Mouse (Mus musculus): ENCODE results near the gene Gbp5. TPM values are rescaled to one million over a fixed set of nuclear protein-coding genes. Genes with fewer than 3 reads are reported as not detected.

The Gbp5 gene
- polyA plus RNA-seq (2016; fragmentation: Nextera tagmentation; extraction: Ambion mirVana) = 0.17 TPM in 1 of 2 replicates, not detected in the other

GRCm38 (mm10) chr3:142493536-142494061 lies at the start of gene Gbp5:
TSS of gene Gbp5 (plus strand) at chr3:142493978.
- no peaks in the 10 kb centered on the region for H3K27me3 ChIP-seq (replicated peaks)
- ATAC-seq = peak; percentile 44; the same call in 1 of the 2 replicates
- no peak within 1 kb of the TSS for H3K4me3 ChIP-seq
- H3K9ac ChIP-seq = no peak within 1 kb of the TSS
- no peak within 1 kb of the TSS for H3K4me2 ChIP-seq
- no peaks in the 10 kb centered on the region for H3K4me1 ChIP-seq
- no peak within 1 kb of the TSS for H3K27ac ChIP-seq
- no peaks in the 10 kb centered on the region for H3K36me3 ChIP-seq
- WGBS (ENCODE audit: insufficient replicate concordance) = 51% methylated on average over 6 of the region's 6 CpGs
- no peaks in the 10 kb centered on the region for H3K9me3 ChIP-seq (replicated peaks)

- Histone ChIP-seq H3K4me3 (no peak overlapping the region), H3K4me1 (no peaks in the 10 kb centered on the region)
- 60% methylated on average over 7 of the region's 7 CpGs for WGBS (ENCODE audit: insufficient replicate concordance)
Measured at GRCm38 (mm10) chr3:142454198-142454597, 39.6 kb upstream of the Gbp5 start.

GRCm38 (mm10) chr3:142459241-142459640 lies 34.5 kb upstream of the Gbp5 start:
- no peaks in the 10 kb centered on the region for H3K27me3 ChIP-seq (replicated peaks)
- no peak for ATAC-seq
- WGBS (ENCODE audit: insufficient replicate concordance) = 61% methylated on average over 7 of the region's 7 CpGs

More at GRCm38 (mm10) chr3:142454198-142454597, 39.6 kb upstream of the Gbp5 start:
- H3K9ac ChIP-seq = no peak overlapping the region
- no peak overlapping the region for H3K4me2 ChIP-seq
- H3K27ac ChIP-seq = no peak overlapping the region
- no peak for ATAC-seq
- no peaks in the 10 kb centered on the region for H3K36me3 ChIP-seq
- no peaks in the 10 kb centered on the region for H3K9me3 ChIP-seq (replicated peaks)
- no peaks in the 10 kb centered on the region for H3K27me3 ChIP-seq (replicated peaks)

DNA sequence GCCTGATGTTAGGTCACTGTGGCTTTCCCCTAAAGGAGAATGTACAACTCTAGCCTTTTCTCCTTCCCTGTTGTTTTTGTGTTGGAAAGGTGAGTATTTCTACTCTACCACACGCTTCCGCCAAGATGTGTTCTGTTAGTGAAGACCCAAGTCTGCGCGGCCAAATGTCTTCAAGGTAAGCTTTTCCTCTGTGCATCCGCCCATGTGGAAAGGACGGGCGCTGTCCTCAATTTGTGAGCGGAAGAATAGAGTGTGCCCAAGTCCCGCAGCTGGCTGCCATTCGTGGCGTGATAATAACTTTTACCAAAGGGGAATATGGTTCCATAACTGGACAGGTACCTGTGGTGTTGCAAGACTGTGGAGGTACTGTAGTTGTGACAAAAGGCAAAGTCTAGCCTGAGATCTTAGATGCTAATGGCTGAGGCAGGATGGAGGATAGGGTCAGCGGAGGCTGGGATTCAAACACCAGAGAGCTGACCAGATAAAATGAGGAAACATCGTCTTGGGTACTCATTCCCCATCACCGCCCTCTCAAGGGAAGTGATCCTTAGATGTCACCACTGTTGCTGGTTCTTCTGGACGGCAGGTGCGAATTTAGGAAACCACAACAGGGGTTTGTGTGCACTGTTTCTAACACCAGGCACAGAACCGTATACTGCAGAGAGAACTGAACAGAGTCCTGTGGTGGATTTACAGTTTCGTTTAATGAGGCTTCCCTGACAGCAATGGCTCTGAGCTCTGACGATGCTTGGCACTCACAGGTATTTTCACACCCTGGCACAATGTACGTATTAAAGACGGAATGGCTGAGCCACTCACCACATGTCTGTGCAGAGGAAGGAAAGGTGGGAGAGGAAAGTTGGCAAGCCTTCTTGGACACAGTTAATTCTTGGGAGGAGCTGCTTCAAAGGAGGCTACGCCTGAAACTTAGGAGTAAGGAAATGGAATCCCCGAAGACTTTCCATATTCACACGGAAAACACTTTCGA lies 30.7 kb upstream of the Gbp5 start:
- Histone ChIP-seq H3K9me3 (replicated peaks) (no peaks in the 10 kb centered on the region), H3K9ac (no peak overlapping the region), H3K27me3 (replicated peaks) (no peaks in the 10 kb centered on the region), H3K27ac (no peak overlapping the region), H3K4me1 (no peaks in the 10 kb centered on the region), H3K4me2 (no peak overlapping the region), H3K4me3 (no peak overlapping the region), H3K36me3 (no peaks in the 10 kb centered on the region)
- ATAC-seq = no peak
- 79% methylated on average over 25 of the region's 25 CpGs for WGBS (ENCODE audit: insufficient replicate concordance)

More at GRCm38 (mm10) chr3:142459241-142459640, 34.5 kb upstream of the Gbp5 start:
- no peaks in the 10 kb centered on the region for H3K4me1 ChIP-seq
- no peak overlapping the region for H3K4me3 ChIP-seq
- H3K4me2 ChIP-seq = no peak overlapping the region
- no peaks in the 10 kb centered on the region for H3K9me3 ChIP-seq (replicated peaks)
- no peaks in the 10 kb centered on the region for H3K36me3 ChIP-seq
- H3K9ac ChIP-seq = no peak overlapping the region
- no peak overlapping the region for H3K27ac ChIP-seq

DNA sequence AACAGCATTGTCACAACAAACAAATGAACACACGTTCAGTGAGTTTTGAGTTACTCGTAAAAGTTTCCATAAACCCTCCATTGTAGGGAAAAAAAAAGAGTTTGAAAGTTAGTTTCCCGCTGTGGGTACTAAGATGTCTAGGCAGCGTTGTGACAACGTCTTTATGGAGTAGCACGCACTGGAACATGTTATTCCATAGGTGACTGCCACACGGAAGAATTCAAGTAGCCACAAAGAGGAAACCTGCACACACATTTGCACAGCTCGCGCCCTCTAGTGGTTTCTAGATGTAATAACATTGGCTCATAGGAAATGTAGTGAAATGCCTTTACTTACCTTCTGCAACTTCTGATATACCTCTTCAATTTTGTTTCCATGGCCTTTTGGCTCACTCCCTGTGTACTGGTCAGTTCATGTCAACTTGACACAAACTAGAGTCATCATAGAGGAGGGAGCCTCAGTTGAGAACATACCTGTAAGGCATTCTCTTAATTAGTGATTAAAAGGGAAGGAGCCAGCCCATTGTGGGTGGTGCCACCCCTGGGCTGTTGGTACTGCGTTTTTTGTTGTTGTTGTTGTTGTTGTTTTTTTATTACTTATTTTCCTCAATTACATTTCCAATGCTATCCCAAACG lies 19.3 kb upstream of the Gbp5 start:
- Histone ChIP-seq H3K9ac (no peak overlapping the region), H3K4me2 (no peak overlapping the region), H3K27me3 (replicated peaks) (no peaks in the 10 kb centered on the region), H3K27ac (no peak overlapping the region), H3K9me3 (replicated peaks) (no peaks in the 10 kb centered on the region), H3K4me3 (no peak overlapping the region), H3K36me3 (no peaks in the 10 kb centered on the region), H3K4me1 (no peaks in the 10 kb centered on the region)
- ATAC-seq = no peak
- 21% methylated on average over 11 of the region's 11 CpGs for WGBS (ENCODE audit: insufficient replicate concordance)

GRCm38 (mm10) chr3:142475913-142476312 lies 17.9 kb upstream of the Gbp5 start:
- H3K27me3 ChIP-seq (replicated peaks) = no peaks in the 10 kb centered on the region
- no peak overlapping the region for H3K4me3 ChIP-seq
- H3K4me2 ChIP-seq = no peak overlapping the region
- no peaks in the 10 kb centered on the region for H3K9me3 ChIP-seq (replicated peaks)
- no peak overlapping the region for H3K9ac ChIP-seq
- no peak overlapping the region for H3K27ac ChIP-seq
- H3K36me3 ChIP-seq = no peaks in the 10 kb centered on the region
- ATAC-seq = no peak
- WGBS (ENCODE audit: insufficient replicate concordance) = 16% methylated on average over 4 of the region's 4 CpGs
- no peaks in the 10 kb centered on the region for H3K4me1 ChIP-seq

- Histone ChIP-seq H3K9me3 (replicated peaks) (no peaks in the 10 kb centered on the region), H3K36me3 (no peaks in the 10 kb centered on the region), H3K4me1 (no peaks in the 10 kb centered on the region), H3K4me2 (no peak overlapping the region), H3K9ac (no peak overlapping the region), H3K27me3 (replicated peaks) (no peaks in the 10 kb centered on the region), H3K4me3 (no peak overlapping the region), H3K27ac (no peak overlapping the region)
- 65% methylated on average over 5 of the region's 5 CpGs for WGBS (ENCODE audit: insufficient replicate concordance)
- no peak for ATAC-seq
Measured at GRCm38 (mm10) chr3:142477866-142478265, 15.9 kb upstream of the Gbp5 start.

DNA sequence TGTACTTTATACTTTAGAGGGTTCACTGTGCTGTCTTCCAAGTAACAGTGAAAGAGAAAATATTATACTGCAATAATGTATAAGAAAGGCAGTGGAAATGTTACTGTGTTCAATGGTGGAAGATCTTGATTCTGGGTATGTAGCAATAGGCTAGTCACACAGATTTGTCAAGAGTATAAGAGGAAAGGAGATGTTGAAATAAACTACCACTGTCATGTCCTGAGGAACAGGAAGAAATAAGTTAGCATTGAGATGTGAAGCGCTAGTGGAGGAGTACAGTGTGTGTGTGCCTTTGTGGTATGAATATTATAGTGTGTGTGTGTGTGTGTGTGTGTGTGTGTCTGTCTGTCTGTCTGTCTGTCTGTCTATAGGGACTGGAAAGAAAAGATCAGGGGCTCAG lies 15.4 kb upstream of the Gbp5 start:
- H3K27ac ChIP-seq = no peak overlapping the region
- ATAC-seq = no peak
- H3K27me3 ChIP-seq (replicated peaks) = no peaks in the 10 kb centered on the region
- H3K9ac ChIP-seq = no peak overlapping the region
- no peak overlapping the region for H3K4me3 ChIP-seq
- no peaks in the 10 kb centered on the region for H3K4me1 ChIP-seq
- 65% methylated on average over 1 of the region's 1 CpGs for WGBS (ENCODE audit: insufficient replicate concordance)
- H3K9me3 ChIP-seq (replicated peaks) = no peaks in the 10 kb centered on the region
- H3K4me2 ChIP-seq = no peak overlapping the region
- H3K36me3 ChIP-seq = no peaks in the 10 kb centered on the region

GRCm38 (mm10) chr3:142490465-142490864 lies 3.3 kb upstream of the Gbp5 start:
- H3K27ac ChIP-seq = no peak overlapping the region
- H3K9me3 ChIP-seq (replicated peaks) = no peaks in the 10 kb centered on the region
- H3K4me1 ChIP-seq = no peaks in the 10 kb centered on the region
- no peak overlapping the region for H3K4me3 ChIP-seq
- H3K4me2 ChIP-seq = no peak overlapping the region
- WGBS (ENCODE audit: insufficient replicate concordance) = 74% methylated on average over 1 of the region's 1 CpGs
- no peaks in the 10 kb centered on the region for H3K36me3 ChIP-seq
- H3K27me3 ChIP-seq (replicated peaks) = no peaks in the 10 kb centered on the region
- ATAC-seq = no peak
- no peak overlapping the region for H3K9ac ChIP-seq

- Histone ChIP-seq H3K27me3 (replicated peaks) (no peaks in the 10 kb centered on the region), H3K4me3 (no peak overlapping the region), H3K9me3 (replicated peaks) (no peaks in the 10 kb centered on the region), H3K36me3 (no peaks in the 10 kb centered on the region), H3K4me2 (no peak overlapping the region), H3K4me1 (no peaks in the 10 kb centered on the region), H3K9ac (no peak overlapping the region), H3K27ac (no peak overlapping the region)
- ATAC-seq = no peak
- WGBS (ENCODE audit: insufficient replicate concordance) = 76% methylated on average over 5 of the region's 5 CpGs
Measured at GRCm38 (mm10) chr3:142495146-142495655, 1.4 kb downstream of the Gbp5 start.

GRCm38 (mm10) chr3:142496113-142497101 lies 2.6 kb downstream of the Gbp5 start:
- Histone ChIP-seq H3K27me3 (replicated peaks) (no peaks in the 10 kb centered on the region), H3K4me1 (no peaks in the 10 kb centered on the region), H3K4me3 (0 out of 2 replicates have a peak overlapping the region, but pooled peaks have one; percentile 5), H3K36me3 (no peaks in the 10 kb centered on the region), H3K9ac (no peak overlapping the region), H3K27ac (no peak overlapping the region), H3K4me2 (peak overlapping the region; percentile 37), H3K9me3 (replicated peaks) (no peaks in the 10 kb centered on the region)
- no peak for ATAC-seq
- 47% methylated on average over 14 of the region's 14 CpGs for WGBS (ENCODE audit: insufficient replicate concordance)
